Mouse (Mus musculus): ENCODE measurements around the gene Mylk.

- TF ChIP-seq TAL1 (IDR thresholded peaks at IDR 0.05; ENCODE audit: low read length) = no peak
- no peak for TF ChIP-seq GATA1 (IDR thresholded peaks at IDR 0.05; ENCODE audit: low read length)
Measured at GRCm38 (mm10) chr16:34985031-34985346, 240.0 kb downstream of the Mylk start.

All from erythroblast, embryonic 14.5 days (primary cell).